Mouse (Mus musculus) thymus, postnatal 10 days (tissue): ENCODE measurements at regions not wholly inside any gene's neighbourhood (a gene's known extent, or its start where the extent isn't known, plus 50 kb on each side); places are given as distances from the start of the nearest gene placed in this dataset.

Experiments
- DNase-seq, 2 experiments: peaks; one replicate each; pipeline ENCODE4 v3.0.0; 2021; ENCODE audit warnings: low spot score in 2 of 2

GRCm38 (mm10) chr10:99416271-99416670 lies 153.2 kb downstream of the Dusp6 start:
- no peak for DNase-seq

- DNase-seq: peak in 1 of 2 experiments; percentile 18
These were observed 154.0 kb downstream of the Dusp6 start for GRCm38 (mm10) chr10:99416896-99417479.

- DNase-seq: no peak
These were observed 154.6 kb downstream of the Dusp6 start for GRCm38 (mm10) chr10:99417591-99417990.

GRCm38 (mm10) chr10:99418497-99418896 lies 155.5 kb downstream of the Dusp6 start:
- no peak for DNase-seq

GRCm38 (mm10) chr10:99419532-99419931 lies 156.5 kb downstream of the Dusp6 start:
- DNase-seq: no peak

- DNase-seq: no peak
These were observed 160.4 kb downstream of the Dusp6 start for GRCm38 (mm10) chr10:99423406-99423805.

- DNase-seq: no peak
These were observed 162.2 kb downstream of the Dusp6 start for GRCm38 (mm10) chr10:99425265-99425664.

GRCm38 (mm10) chr10:99430175-99430574 lies 167.1 kb downstream of the Dusp6 start:
- DNase-seq: no peak

GRCm38 (mm10) chr10:99430669-99431561 lies 167.9 kb downstream of the Dusp6 start:
- DNase-seq: no peak

- DNase-seq: no peak
These were observed 174.0 kb downstream of the Dusp6 start for GRCm38 (mm10) chr10:99437060-99437459.

- DNase-seq: no peak
These were observed 177.1 kb downstream of the Dusp6 start for GRCm38 (mm10) chr10:99440169-99440568.

GRCm38 (mm10) chr10:99441014-99441413 lies 178.0 kb downstream of the Dusp6 start:
- DNase-seq: peak; percentile 21 to 37

GRCm38 (mm10) chr10:99441931-99442330 lies 178.9 kb downstream of the Dusp6 start:
- DNase-seq: no peak

GRCm38 (mm10) chr10:99443453-99444170 lies 180.6 kb downstream of the Dusp6 start:
- no peak for DNase-seq

GRCm38 (mm10) chr10:99450714-99451625 lies 187.9 kb downstream of the Dusp6 start:
- no peak for DNase-seq

GRCm38 (mm10) chr10:99451639-99452417 lies 188.8 kb downstream of the Dusp6 start:
- DNase-seq: no peak

- no peak for DNase-seq
These were observed 193.1 kb downstream of the Dusp6 start for GRCm38 (mm10) chr10:99456180-99456579.

- DNase-seq: peak in 1 of 2 experiments; percentile 20
These were observed 195.0 kb downstream of the Dusp6 start for GRCm38 (mm10) chr10:99458047-99458446.

- no peak for DNase-seq
These were observed 196.2 kb downstream of the Dusp6 start for GRCm38 (mm10) chr10:99459171-99459660.

GRCm38 (mm10) chr10:99459823-99460361 lies 196.9 kb downstream of the Dusp6 start:
- DNase-seq: peak; percentile 39 to 72
